Mouse (Mus musculus): ENCODE data around the gene Ccdc96.

Ccdc96 gene

GRCm38 (mm10) chr5:36484171-36484990, at the start of gene Ccdc96, which contains the start of gene Tada2b:
Ccdc96 (plus strand) TSS chr5:36484588.
Tada2b (minus strand) TSS chr5:36484285.
- peak; percentile 96 to 98 for DNase-seq

- DNase-seq: no peak
These were observed 47.5 kb upstream of the Ccdc96 start for GRCm38 (mm10) chr5:36436858-36437257.

- DNase-seq: no peak
These were observed 43.6 kb upstream of the Ccdc96 start for GRCm38 (mm10) chr5:36440741-36441140.

GRCm38 (mm10) chr5:36444611-36445010, 39.8 kb upstream of the Ccdc96 start:
- no peak for DNase-seq

- DNase-seq: peak; percentile 53 to 62
These were observed 39.4 kb upstream of the Ccdc96 start for GRCm38 (mm10) chr5:36445028-36445427.

- no peak for DNase-seq
These were observed 38.1 kb upstream of the Ccdc96 start for GRCm38 (mm10) chr5:36446166-36446890.

GRCm38 (mm10) chr5:36447872-36448271, 36.5 kb upstream of the Ccdc96 start:
- no peak for DNase-seq

- no peak for DNase-seq
These were observed 34.6 kb upstream of the Ccdc96 start for GRCm38 (mm10) chr5:36449710-36450358.

GRCm38 (mm10) chr5:36451119-36451518, 33.3 kb upstream of the Ccdc96 start:
- DNase-seq: no peak

- no peak for DNase-seq
These were observed 32.5 kb upstream of the Ccdc96 start for GRCm38 (mm10) chr5:36451872-36452389.

GRCm38 (mm10) chr5:36452821-36453220, 31.6 kb upstream of the Ccdc96 start:
- no peak for DNase-seq

GRCm38 (mm10) chr5:36457706-36458105, 26.7 kb upstream of the Ccdc96 start:
- DNase-seq: no peak

GRCm38 (mm10) chr5:36458926-36459325, 25.5 kb upstream of the Ccdc96 start:
- peak; percentile 49 to 54 for DNase-seq

GRCm38 (mm10) chr5:36460712-36461111, 23.7 kb upstream of the Ccdc96 start:
- DNase-seq: no peak

- DNase-seq: no peak
These were observed 23.2 kb upstream of the Ccdc96 start for GRCm38 (mm10) chr5:36461231-36461630.

GRCm38 (mm10) chr5:36462810-36463209, 21.6 kb upstream of the Ccdc96 start:
- peak; percentile 78 to 80 for DNase-seq

- no peak for DNase-seq
These were observed 21.0 kb upstream of the Ccdc96 start for GRCm38 (mm10) chr5:36463391-36463790.

GRCm38 (mm10) chr5:36464709-36465661, 19.4 kb upstream of the Ccdc96 start, which contains the start of gene Grpel1:
Grpel1 (plus strand) TSS chr5:36464998.
- DNase-seq: peak; percentile 95 to 96

GRCm38 (mm10) chr5:36465889-36466288, 18.5 kb upstream of the Ccdc96 start:
- DNase-seq: no peak

- no peak for DNase-seq
These were observed 13.2 kb upstream of the Ccdc96 start for GRCm38 (mm10) chr5:36471206-36471605.

GRCm38 (mm10) chr5:36472876-36473655, 11.3 kb upstream of the Ccdc96 start:
- DNase-seq: no peak

Measured in cerebellum, postnatal 36 days (tissue).